Mouse (Mus musculus) gastrocnemius, adult 2 months (tissue): ENCODE results near the gene Gm20388. TPM values are rescaled to one million over a fixed set of nuclear protein-coding genes. Genes with fewer than 3 reads are reported as not detected.
A peak's percentile ranks its signal among the peaks of the same experiment; 100 is the strongest.

Experiments
- DNase-seq: peaks from one replicate; pipeline ENCODE4 v3.0.0; 2022
- H3K27ac ChIP-seq: fragments of 200-600 bp; 2 replicates; pipeline ENCODE4 v1.8.1; 2022; ENCODE audit warnings: mild to moderate bottlenecking
- H3K4me3 ChIP-seq: fragments of 200-600 bp; 2 replicates; pipeline ENCODE4 v1.8.1; 2022; ENCODE audit warnings: mild to moderate bottlenecking, moderate library complexity
- CTCF ChIP-seq: fragments of 200-600 bp; IDR thresholded peaks from 2 replicates; pipeline ENCODE4 v1.8.1; 2022; ENCODE audit warnings: antibody characterized with exemption, mild to moderate bottlenecking, moderate library complexity
- intact Hi-C: fragments of 180-260 bp; cut with DNase I; formaldehyde crosslinking; loops from one replicate; pipeline ENCODE4 v1.15.1; 2025
- total RNA-seq, 2 experiments: library from RNA; stranded (reverse); gene quantifications; 2 replicates each; pipeline ENCODE4 v1.2.3; 2021

Gene Gm20388
- total RNA-seq, 2 experiments from 2014 or later, result 6.1 to 15.0 TPM

GRCm38 (mm10) chr8:124339742-124340141 lies 4429.1 kb downstream of the Gm20388 start:
- intact Hi-C loops, result no loop called here
- TF ChIP-seq CTCF, result no peak
- Histone ChIP-seq H3K4me3 (no peak overlapping the region), H3K27ac (no peak overlapping the region)
- DNase-seq, result peak; percentile 11

DNA sequence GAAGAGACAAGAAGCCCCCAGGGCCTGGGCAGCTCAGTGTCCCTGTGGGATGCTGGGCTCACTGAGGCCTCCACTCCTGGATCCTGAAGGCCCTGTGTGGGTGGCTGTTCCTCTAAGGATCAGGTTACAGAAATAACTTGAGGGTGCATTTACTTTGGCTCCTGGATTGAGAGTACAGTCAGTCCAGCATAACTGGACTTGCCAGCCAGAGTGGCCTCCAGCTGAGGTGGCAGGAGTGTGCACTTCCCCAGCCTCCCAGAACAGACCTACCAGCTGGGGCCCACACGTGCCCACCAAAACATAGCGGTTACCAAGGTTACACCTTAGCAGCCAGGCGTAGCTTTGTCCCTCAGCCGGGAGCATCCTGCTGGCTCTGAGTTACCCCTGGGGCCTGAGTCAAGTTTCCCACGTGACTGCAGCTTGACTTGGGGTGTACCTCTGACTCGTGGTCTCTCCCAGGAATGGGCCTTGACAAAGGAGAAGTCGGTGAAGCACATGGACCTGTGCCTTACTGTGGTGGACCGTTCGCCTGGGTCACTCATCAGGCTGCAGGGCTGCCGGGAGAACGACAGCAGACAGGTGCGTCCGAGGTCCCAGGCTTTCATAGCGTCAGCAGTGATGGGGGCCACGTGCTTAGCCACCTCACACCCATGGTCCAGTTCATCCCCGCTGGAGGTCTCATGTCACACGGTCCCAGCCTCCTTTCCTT lies 4429.9 kb downstream of the Gm20388 start:
- TF ChIP-seq CTCF, result no peak
- intact Hi-C loops, result no loop called here
- no peak overlapping the region for H3K27ac ChIP-seq
- H3K4me3 ChIP-seq, result no peak overlapping the region
- peak; percentile 15 for DNase-seq

- intact Hi-C loops, result no loop called here
- no peak overlapping the region for H3K27ac ChIP-seq
- DNase-seq, result peak; percentile 9
- no peak overlapping the region for H3K4me3 ChIP-seq
- TF ChIP-seq CTCF, result no peak
Observed at GRCm38 (mm10) chr8:124343151-124343550, 4432.5 kb downstream of the Gm20388 start.

DNA sequence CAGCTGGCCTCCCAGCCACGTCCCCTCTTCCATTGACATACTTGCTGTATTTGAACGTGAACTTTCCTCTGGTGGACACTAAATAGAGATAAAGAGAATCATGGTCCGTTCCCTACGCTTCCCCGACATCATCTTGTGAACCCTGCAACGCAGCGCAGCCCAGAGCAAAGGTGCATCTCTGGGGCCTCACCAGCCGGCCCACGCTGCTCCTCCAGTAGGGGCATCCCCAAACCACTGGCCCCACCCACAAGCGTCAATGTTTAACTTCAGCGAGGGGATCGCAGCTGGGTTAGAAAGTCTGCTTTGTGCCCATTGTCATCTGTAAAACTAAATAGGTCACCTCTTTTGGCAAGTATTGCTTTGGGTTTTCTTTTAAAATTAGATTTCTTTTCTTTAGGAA lies 4433.4 kb downstream of the Gm20388 start:
- intact Hi-C loops, result no loop called here
- TF ChIP-seq CTCF, result no peak
- Histone ChIP-seq H3K4me3 (no peak overlapping the region), H3K27ac (no peak overlapping the region)
- no peak for DNase-seq

- no peak for DNase-seq
- Histone ChIP-seq H3K27ac (no peak overlapping the region), H3K4me3 (no peak overlapping the region)
- intact Hi-C loops, result no loop called here
- no peak for TF ChIP-seq CTCF
Observed at GRCm38 (mm10) chr8:124345098-124345497, 4434.5 kb downstream of the Gm20388 start.

GRCm38 (mm10) chr8:124346852-124347523 lies 4436.3 kb downstream of the Gm20388 start:
- peak; percentile 97; the same call in 1 of the 2 replicates for TF ChIP-seq CTCF
- H3K4me3 ChIP-seq, result no peak overlapping the region
- DNase-seq, result peak; percentile 68
- intact Hi-C loops, result no loop called here
- peak overlapping the region; percentile 40; the same call in 1 of the 2 replicates for H3K27ac ChIP-seq

DNA sequence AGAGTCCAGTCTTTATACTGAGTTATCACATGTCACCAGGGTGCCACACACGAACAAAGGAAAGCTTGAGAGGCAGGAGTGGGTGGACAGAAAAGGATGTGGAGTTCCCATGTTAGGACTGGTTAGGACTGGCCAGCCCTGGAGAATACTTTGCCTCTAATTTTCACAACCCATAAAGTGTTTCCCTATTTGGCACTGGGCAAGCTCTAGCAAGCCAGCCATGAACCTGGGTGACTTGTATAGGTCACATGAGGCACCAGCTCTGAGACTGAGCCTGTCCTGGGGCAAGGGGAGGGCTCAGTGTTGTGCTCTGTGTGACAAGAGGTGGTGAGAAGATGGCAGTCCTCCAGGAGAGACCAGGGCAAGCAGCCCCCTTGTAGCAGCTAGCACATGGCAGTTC lies 4437.4 kb downstream of the Gm20388 start:
- DNase-seq, result no peak
- Histone ChIP-seq H3K4me3 (no peak overlapping the region), H3K27ac (no peak overlapping the region)
- TF ChIP-seq CTCF, result no peak
- intact Hi-C loops, result loop anchor here (2.0 kb wide), 1 partner anchor 117 kb away; the partner anchor contains the start of gene Galnt2

- intact Hi-C loops, result loop anchor here (1.0 to 2.0 kb wide), 2 partner anchors 119 to 297 kb away; partner anchors contain the start of gene Galnt2
- Histone ChIP-seq H3K27ac (no peak overlapping the region), H3K4me3 (no peak overlapping the region)
- DNase-seq, result peak; percentile 81
- TF ChIP-seq CTCF, result peak; percentile 98
Observed at GRCm38 (mm10) chr8:124349663-124350062, 4439.0 kb downstream of the Gm20388 start.

DNA sequence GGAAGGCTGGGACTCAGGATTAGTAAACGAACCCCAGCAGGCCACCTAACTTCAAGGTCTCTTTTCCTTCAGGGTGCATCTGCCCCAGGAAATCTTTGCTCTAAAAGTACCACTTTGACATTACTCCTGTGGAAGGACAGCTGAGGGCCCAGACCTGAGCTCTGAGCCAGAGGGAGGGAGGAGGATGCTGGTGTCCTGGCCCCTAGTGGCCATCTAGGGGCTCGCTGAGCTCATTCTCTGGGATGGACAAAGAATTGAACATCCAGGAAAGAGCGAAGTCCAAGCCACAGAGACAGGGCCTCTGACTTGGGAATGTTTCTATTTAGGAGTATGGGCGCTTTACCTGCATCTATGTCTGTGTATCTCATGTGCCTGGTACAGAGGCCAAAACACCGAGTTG lies 4441.0 kb downstream of the Gm20388 start:
- Histone ChIP-seq H3K4me3 (no peak overlapping the region), H3K27ac (no peak overlapping the region)
- 0 out of 2 replicates have a peak, but pooled peaks have one; percentile 18 for TF ChIP-seq CTCF
- DNase-seq, result peak; percentile 5
- intact Hi-C loops, result no loop called here

GRCm38 (mm10) chr8:124360911-124361310 lies 4450.3 kb downstream of the Gm20388 start:
- intact Hi-C loops, result no loop called here
- TF ChIP-seq CTCF, result no peak
- H3K4me3 ChIP-seq, result no peak overlapping the region
- DNase-seq, result no peak
- H3K27ac ChIP-seq, result no peak overlapping the region

GRCm38 (mm10) chr8:124361773-124362427 lies 4451.3 kb downstream of the Gm20388 start:
- no peak overlapping the region for H3K4me3 ChIP-seq

GRCm38 (mm10) chr8:124362589-124362988 lies 4451.9 kb downstream of the Gm20388 start:
- TF ChIP-seq CTCF, result no peak
- no peak for DNase-seq
- H3K4me3 ChIP-seq, result no peak overlapping the region
- intact Hi-C loops, result no loop called here
- H3K27ac ChIP-seq, result no peak overlapping the region

More at GRCm38 (mm10) chr8:124361773-124362427, 4451.3 kb downstream of the Gm20388 start:
- intact Hi-C loops, result no loop called here
- TF ChIP-seq CTCF, result no peak
- no peak for DNase-seq
- no peak overlapping the region for H3K27ac ChIP-seq

DNA sequence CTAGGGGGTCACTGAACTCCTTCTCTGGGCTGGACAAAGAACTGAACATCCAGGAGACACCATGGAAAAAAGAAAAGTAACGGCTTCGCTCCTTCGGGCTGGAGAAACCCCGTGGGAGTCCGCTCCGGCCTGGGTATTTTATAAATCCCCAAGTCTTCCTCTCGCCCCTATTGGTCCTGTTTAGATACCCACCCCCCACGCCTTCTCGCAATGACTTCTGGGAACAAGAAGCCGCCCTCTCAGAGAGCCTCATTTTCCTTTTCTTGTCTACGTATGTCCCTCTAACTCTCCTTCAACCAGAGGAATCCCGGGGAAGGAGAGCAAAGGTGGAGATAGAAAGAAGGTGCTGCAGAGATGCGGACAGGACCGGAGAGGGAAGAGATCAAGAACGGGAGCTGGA lies 4452.7 kb downstream of the Gm20388 start:
- H3K27ac ChIP-seq, result no peak overlapping the region
- intact Hi-C loops, result no loop called here
- no peak for DNase-seq
- no peak for TF ChIP-seq CTCF
- H3K4me3 ChIP-seq, result no peak overlapping the region
